Mouse (Mus musculus) yolk sac, embryonic 10.5 days (tissue): ENCODE results near the gene Cd81.

Source experiments
- DNase-seq: peaks from one replicate; pipeline ENCODE4 v3.0.0-alpha.2; 2017; ENCODE audit warnings: low spot score

Gene Cd81

DNA sequence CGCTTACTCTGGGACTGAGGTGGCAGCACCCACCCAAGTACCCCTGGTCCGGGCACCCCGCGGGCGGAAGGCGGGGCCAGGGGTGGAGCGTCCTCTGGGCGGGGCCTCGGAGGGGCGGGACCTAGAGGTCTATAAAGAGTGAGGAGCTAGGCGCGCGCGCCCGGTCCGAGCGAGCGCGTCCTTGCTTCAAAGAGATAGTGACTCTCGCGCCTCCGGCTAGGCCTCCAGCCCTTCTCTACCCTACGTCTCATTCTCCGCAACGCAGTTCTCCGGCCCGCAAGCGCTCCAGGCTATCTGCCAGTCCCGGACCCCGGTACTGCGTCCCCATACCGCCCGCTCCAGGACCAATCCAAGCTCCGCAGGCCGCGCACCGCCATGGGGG lies at the start of gene Cd81:
TSS of gene Cd81 (plus strand) at position 114 of the 382 bp plus-strand sequence.
- DNase-seq: peak; percentile 81

DNA sequence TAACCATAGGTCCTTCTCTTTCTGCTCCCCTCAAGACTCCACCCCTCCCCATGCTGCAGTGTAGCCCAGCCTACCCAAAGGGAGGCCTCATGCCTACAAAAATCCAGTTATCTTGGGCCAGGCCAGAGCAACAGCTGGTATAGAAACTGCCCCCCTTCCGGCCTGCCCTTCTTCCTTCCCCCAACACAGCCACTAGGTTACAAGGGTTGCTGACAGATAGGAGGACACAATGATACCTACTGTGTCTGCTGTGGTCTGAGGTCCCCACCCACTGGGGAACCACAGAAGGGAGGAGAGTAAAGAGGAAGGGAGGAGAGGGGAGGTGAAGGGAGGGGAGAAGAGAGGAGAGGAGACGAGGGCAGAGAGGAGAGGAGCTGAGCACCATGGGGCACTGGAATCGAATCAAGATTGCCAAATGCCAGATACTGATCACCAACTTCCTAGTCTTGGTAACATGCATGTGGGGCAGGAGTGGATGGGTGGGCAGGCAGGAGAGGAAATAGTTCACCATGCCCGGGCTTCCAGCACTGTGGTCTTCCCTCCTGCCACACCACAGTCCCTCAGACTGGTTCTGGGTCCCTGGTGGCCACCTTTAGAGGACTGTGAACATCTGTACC lies 47.7 kb upstream of the Cd81 start, which contains the start of gene Tspan32:
TSS of gene Tspan32 (plus strand) at position 320 of the 617 bp plus-strand sequence.
- DNase-seq: peak; percentile 29

DNA sequence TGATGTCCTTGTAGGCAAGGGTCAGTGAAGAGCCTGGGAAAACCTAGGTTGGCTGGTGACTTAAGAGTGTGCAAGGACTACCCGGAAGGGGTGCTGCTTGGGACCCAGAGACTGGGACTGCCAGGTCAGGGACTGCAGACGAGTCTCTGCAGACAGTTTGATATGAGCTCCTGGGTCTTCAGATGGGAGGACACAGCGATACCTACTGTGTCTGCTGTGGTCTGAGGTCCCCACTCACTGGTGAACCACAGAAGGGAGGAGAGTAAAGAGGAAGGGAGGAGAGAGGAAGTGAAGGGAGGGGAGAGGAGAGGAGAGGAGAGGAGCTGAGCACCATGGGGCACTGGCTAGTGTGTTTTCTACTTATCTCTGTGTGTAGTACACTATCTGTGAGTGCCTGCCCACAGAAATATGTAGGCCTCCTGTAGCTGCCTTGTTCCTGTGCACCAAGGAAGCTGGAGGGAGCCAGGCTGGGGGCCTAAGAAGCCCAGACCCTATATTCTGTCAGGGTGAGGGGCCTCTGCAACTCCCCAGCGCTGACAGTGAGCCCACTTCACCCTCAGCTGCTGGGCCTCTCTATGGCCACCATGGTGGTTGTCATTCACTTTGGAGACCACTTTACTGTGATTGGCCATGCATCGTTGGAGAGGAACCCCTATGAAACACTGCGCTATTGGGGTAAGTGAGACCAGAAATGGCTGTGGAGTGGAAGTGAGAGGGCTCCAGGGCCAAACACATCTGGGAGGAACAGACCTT lies 47.0 kb upstream of the Cd81 start:
- no peak for DNase-seq

DNA sequence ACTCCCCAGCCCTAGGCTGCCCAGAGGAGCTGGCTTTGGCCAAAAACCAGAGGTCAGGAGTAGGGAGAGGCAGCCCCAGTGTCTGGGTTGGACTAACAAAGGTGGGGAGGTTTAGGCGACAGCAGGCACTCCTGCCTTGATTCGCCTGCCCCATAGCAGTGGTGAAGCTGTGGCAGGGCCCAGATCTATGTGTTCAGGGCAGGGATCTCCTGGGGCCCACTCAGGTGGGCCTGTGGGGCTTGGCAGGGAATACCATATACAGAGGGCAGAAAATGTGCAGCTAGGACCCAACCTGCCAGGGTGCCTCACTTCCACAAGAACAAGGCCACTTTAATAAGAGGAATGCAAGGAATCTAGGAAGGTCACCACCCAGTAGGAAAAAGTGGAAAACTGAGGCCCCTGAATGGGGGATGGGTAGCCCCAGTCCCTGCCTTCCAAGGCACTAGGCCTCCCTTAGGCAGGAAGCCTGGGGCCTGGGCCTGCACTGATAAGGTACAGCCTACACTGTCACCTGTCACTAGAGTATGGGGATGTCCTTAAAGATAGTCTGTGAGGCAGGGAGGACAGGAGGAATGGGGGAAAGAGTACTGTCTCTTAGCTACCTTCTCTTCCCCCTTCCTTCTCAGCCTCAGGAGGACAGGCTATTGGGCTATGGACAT lies 46.3 kb upstream of the Cd81 start:
- DNase-seq: peak; percentile 31

DNA sequence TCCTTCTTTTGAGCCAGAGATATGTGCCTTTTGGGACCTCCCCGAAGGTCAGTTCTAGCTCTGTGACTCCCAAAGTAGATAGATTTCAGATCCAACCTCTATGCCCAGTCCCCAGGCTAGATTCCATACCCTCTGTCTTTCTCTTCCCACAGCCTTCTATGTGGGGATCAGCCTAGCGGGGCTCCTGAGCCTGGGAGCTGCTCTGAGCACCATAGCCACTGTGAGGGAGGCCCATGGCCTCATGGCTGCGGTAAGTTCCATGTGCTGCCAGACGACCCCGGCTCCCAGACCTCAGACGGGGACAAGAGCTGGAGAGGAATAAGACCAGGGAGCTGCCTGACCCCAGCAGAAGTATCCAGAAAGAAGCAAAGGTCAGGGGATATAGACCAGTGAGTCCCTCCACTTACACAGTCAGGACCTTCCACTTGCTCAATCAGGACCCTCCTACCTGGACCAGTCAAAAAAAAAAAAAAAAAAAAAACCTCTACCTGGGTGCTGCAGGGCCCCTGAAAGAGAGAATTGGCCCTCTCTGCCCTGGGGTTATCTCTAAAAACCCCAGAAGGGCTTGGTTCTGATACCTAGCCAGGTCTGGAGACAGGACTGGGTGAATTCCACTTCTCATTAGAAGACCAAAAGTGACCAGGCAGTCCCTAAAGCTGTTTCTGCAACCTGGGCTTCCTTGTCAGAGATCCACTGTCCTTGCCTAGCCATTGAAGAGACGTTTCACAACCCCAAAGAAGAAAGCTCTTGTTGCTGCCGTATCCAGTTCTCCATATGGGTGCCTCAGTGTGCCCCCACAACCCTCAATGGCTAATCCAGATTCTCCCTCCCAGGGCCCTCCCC lies 45.6 kb upstream of the Cd81 start:
- no peak for DNase-seq

DNA sequence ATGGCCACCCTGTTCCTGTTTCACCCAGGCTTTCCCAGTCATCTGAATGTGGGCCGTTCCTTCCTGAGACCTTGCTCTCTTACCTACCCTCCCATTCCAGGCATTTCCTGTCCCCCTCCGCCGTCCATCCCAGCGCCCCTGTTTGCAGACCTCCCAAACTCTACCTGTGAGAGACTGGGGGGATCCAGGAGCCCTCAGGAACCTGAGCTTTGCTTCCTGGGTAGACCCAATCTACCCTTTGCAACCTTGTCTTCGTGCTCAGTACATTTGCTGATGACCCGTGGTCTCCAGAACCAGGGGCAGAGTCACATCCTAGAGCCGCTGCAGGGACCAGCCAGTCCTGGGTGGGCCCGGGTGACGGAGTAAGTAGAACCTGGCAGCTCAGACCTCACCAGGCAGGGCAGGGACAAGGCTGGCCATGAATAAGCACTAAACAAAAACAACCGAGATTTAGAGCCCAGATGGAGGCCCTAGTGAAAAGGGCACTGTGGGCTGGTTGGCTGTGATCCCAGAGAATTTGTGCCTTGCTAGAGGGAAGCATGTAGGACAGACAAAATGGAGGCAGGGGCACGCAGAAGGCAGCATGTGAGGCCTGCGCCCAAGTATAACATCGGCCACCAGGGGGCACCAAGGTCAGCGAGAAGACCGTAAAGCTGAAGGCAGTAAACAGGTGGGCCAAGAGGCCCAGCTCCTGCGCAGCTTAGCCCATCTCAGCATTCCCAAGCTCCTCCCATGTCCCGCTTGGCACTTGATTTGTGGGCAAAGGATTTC lies 44.8 kb upstream of the Cd81 start:
- peak; percentile 84 for DNase-seq

DNA sequence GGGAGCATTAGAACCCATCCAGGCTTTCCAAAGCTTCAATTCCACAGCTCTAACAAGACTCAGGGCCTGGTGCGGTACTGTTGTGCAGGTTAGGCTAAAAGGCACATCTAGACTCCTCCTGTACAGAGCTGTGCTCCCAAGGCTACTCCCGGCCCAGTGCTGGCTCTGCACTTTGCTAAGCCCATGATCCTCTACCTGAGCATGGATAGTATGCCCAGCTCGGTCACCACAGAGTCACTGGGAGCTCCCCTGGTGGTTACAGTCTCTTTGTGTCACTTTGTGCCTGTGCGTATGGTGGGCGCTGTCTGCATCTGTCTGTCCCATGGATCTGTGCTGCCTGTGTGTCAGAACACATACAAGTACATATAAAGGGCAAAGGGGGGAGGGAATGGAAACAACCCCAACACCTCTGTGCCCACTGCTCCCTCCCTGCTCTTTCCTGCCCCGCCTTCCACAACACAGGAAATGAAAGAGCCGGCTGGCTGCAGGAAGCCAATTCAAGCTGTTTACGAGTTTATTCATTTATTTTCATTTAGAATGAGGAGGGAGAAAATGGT lies 44.1 kb upstream of the Cd81 start:
- DNase-seq: peak; percentile 33

DNA sequence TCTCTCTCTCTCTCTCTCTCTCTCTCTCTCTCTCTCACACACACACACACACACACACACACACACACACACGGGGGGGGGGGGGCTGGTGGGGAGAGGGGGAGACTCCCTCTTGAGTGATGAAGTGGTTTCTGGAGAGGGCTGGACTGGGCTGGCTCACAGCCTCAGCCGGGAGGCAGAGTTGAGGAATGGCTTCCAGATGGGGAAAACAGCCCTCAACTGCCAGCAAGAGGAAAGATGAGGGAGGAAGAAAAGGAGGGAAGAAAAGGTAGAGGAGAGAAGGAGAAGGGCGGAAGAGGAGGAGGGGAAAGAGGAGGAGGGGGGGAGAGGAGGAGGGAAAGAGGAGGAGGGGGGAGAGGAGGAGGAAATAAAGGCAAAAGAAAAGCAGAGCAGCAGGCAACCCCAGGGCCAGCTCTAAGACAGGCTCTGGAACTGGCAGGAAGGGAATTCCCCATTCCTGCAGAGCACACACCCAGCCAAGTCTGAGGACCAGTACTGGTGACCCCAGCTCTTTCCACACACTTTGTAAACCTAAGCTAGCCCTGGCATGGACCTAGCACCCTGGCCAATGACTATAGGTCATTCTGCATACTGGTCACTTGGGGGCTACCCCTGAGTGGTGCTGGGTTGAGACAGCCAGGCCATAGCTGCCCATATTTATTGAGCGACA lies 43.4 kb upstream of the Cd81 start:
- peak; percentile 29 for DNase-seq

DNA sequence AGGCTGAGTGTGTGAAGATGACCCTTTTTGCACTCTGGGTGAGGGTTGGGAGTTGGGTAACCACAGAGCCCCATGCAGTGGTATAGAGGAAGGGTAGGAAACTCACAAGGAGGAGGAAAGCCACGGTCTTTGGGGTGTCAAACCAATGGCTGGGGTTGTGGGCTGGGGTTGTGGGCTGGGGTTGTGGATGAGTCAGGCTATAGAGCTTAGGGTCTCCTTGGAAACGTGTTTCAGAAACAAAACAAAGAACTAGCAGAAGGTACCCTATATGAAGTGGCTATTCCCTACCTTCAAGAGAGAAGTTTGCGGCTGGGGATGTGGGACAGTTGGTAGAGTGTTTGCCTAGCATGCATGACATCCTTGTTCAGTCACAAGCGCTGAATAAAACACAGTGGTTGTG lies 42.5 kb upstream of the Cd81 start:
- no peak for DNase-seq

DNA sequence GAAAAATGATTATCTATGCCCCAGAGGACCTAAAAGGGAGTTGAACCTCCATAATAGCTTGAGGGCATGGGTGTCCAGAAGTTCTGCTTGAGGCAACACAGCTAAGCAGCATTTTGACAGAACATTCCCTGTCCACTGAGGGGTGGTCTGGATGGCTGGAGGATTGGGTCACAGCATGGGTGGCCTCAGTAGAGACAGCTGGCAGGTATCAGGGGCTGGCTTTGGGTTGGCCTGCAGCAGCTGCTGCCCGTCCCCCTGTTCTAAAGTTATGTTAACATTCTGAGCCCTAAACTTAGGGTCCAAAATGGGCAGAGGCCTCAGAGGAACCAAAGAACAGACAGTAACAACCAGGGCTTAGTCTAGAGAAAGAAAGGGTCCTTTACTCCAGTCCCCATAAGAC lies 41.3 kb upstream of the Cd81 start:
- no peak for DNase-seq

DNA sequence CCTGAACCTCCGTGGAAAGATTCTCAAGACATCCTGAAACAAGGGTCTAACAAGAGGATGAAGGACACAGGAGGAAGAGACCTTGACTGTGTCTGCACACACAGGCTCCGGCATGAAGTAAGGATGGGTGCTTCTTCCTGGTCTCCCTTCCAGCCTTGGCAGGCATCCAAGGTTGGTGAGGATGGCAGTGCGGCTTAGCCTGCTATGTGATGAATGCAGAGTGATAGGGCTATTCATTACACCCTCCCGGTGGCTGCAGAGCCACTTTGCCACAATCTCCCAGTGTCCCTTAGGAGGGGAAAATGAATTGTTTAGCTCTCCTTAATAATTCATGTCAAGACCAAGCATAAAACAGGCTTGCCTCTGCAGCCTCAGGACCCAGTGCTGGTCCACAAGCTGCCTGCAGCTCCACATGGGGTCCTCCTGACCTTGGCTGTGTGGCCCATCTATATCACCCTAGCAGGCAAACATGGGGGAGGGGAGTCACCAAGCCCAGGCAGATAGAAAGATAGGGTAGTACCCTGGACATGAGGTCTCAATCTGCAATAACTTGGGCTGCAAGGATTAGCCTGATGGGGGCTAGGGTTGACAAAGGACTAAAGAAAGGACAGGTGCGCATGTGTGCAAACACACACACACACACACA lies 40.2 kb upstream of the Cd81 start:
- DNase-seq: no peak

DNA sequence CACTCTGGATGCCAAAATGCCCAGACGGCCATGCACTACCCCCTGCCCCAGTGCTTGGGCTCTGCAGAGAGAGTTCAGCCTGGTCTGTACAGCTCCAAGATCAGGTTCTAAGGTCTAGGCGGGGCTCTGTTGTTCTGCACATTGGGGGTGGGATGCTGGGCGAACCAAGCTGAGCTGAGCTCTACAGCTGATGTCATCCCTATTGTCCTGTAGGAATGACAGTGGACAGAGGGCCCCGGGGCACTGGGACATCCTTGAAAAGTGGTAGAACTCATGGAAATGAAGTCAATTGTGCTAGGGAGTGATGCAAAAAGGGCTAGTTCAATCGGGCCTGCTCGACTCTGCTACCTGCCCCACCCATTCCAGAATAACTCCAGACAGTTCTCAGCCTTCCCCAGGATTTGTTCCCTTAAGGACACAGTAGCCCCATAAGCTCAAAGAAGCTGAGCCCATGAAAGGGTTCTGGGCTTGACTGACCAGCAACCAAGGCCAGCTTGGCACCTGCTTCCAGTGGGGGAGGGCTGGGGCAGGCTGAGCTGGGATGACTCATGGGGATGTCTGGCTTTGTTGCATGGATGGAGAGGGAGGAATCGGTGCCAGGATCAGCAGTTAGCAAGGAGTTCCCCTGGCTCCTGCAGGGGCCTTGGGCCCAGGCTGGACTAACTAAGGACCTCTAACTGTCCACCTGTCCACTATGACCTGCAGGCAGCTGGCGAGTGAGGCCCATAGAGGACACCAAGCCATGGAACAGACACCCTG lies 38.9 kb upstream of the Cd81 start:
- DNase-seq: no peak

DNA sequence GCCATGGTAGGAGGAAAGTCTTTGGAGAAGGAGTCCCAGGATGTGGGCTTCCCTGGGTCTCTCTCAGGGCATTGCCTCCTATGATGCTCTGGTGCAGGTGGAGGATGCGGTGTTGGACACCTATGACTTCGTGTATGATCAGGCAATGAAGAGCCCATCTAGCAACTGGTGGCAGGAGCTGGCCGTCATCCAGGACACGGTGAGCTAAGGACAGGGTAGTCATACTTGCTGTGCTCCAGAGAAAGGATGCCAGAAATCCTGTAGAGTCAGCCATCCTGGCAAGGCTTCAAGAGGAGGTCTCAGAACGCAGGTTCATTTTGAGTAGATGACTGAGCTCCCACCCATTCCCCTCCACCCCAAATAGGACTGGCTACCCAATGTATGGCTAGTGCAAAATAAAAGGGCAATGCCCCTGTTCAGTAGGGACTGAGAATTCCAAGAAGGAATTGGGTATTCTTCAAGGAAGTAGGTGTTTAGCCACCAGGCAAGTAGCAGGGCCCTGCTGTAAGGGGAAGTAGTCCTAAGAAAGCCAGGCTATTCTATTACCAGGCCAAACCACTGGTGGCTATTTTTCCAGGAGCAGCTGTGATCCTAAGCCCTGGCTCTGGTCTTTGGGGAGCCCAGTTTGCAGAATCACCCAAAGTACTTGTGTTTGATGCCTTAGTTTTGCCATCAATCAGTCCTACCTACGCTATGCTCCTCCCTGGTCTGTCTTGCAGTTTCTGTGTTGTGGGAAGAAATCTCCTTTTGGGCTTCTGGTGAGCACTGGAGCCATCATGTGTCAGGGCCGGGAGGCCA lies 37.5 kb upstream of the Cd81 start:
- no peak for DNase-seq

DNA sequence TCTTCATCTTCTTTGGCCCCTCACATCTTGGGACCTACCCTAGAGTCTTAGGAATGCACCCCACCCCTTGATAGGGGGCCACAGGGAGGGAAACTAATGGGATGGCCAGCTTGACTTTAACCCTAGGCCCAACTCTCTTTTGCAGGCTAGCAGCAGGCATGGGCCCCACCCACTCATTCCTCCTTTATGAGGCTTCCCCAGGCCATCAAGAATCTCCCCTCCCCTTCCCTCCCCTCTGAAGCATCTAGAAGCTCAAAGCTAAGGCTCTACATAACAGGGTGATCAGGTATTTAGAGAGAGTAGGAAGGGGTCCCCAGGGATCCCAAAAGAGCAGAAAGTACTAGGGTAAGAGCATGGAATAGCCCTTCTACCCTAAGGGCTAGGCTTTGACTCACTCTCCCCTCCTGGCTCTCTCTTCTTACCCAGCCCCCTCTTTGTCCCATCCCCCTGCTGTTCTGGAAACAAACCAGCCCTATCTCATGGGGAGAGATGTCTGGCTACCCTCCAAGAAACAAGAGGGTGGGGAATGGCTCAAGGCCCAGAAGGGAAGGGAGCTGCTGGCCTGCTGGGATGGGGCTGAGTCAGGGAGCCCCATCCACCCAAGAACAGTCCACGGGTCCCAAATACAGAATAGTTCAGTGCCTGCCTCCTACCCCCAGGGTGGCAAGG lies 36.6 kb upstream of the Cd81 start:
- DNase-seq: no peak

DNA sequence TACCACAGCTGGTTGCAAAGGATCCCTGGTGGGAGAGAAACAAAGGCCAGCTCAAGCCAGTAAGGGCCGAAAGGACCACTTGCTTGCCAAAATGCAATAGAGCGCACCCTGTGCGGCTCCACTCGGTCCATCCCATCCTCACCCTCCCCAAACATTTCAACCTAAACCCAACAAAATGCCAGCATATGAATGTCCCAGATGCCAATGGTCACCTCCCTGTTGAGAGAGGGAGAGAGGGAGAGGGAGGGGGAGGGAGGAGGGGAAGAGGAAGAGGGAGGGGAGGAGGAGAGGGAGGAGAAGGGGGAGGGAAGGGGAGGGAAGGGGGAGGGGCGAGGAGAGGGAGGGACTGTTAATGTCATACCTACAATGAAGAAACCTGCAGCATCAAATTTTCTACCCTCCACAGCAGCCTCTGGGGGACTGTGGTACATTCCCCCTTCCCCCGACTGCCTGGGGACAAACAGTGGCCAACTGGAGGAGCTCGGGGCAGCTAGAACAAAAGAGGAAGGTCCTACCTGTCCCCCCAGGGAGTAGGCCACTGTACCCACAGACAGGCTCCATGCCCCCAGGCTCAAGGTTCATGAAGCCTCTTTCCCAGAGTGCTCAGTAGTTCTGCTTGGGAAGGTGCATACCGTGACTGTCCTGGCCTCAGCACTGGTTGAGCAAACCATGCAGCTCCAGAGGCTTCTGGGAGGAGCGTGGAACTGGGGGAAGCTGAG lies 36.0 kb upstream of the Cd81 start:
- no peak for DNase-seq

DNA sequence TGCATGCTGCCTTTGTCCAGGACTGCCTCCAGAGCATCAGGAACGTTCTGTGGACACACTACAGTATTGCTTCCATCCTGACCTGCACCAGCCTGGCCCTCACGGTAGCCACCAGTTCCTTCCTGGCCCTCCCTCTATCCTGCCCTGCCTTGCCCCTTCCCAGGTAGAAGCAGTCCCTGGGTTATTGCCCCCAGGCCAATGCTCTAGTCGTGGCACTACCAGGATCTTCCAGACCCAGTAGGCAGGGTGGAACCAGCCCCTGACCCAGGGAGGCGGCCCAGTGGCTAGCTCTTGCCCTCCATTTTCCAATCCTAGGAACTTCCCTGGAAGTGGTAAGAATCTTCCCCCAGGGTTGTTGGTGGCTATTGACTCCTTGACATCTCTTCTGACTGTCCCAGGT lies 35.4 kb upstream of the Cd81 start:
- DNase-seq: no peak

DNA sequence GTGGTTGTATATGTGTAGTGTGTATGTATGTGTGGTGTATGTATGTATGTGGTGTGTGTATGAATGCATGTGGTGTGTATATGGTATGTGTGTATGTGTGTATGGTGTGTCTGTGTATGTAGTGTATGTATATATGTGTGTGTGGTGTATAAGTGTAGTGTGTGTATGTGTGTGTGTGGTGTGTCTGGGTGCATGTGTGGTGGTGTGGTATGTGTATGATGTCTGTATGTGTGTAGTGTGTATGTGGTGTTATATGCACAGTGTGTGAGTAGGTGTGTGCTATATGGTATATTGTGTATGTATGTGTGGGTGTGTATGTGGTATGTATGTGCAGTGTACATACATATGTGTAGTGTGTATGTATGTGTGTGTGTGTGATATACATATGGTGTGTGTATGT lies 32.5 kb upstream of the Cd81 start:
- DNase-seq: no peak
